Mouse (Mus musculus) embryonic facial prominence, embryonic 11.5 days (tissue): Measurements from ENCODE around the gene Yap1. TPM values are rescaled to one million over a fixed set of nuclear protein-coding genes. Genes with fewer than 3 reads are reported as not detected.

Source experiments
- ATAC-seq: fragments of 200-750 bp; cut with Nextera tagmentation; replicated peaks from 2 replicates; pipeline ENCODE4 v1.8.0; 2017; ENCODE audit warnings: low read depth; ENCODE audit not compliant: insufficient number of reproducible peaks, low FRiP score, low TSS enrichment
- DNase-seq: peaks from one replicate; pipeline ENCODE4 v3.0.0-alpha.2; 2015; ENCODE audit warnings: low spot score
- H3K27ac ChIP-seq: fragments of 300-500 bp; sonication (generic); replicated peaks from 2 replicates; pipeline ENCODE4 v1.5.1; 2014; ENCODE audit warnings: mild to moderate bottlenecking, low read depth, low read length, control low read depth
- H3K27me3 ChIP-seq: fragments of 300-500 bp; sonication (generic); 2 replicates; pipeline ENCODE4 v1.6.1; 2014; ENCODE audit warnings: mild to moderate bottlenecking, low read length, moderate library complexity, mixed read lengths; ENCODE audit not compliant: control insufficient read depth, insufficient read depth
- H3K36me3 ChIP-seq: fragments of 300-500 bp; sonication (generic); replicated peaks from 2 replicates; pipeline ENCODE4 v1.6.1; 2014; ENCODE audit warnings: low read depth, mild to moderate bottlenecking, low read length, moderate library complexity, mixed read lengths; ENCODE audit not compliant: control insufficient read depth, insufficient read depth
- H3K4me1 ChIP-seq: fragments of 300-500 bp; sonication (generic); 2 replicates; pipeline ENCODE4 v1.6.1; 2014; ENCODE audit warnings: low read length, mixed read lengths; ENCODE audit not compliant: control insufficient read depth, insufficient read depth
- H3K4me2 ChIP-seq: fragments of 300-500 bp; sonication (generic); 2 replicates; pipeline ENCODE4 v1.6.1; 2014; ENCODE audit warnings: low read depth, mild to moderate bottlenecking, control low read depth, low read length, moderate library complexity
- H3K4me3 ChIP-seq: fragments of 300-500 bp; sonication (generic); 2 replicates; pipeline ENCODE4 v1.5.1; 2014; ENCODE audit warnings: low read depth, low read length, control low read depth
- H3K9ac ChIP-seq: fragments of 300-500 bp; sonication (generic); replicated peaks from 2 replicates; pipeline ENCODE4 v1.6.1; 2014; ENCODE audit warnings: mild to moderate bottlenecking, control low read depth, low read length
- H3K9me3 ChIP-seq: fragments of 300-500 bp; sonication (generic); replicated peaks from 2 replicates; pipeline ENCODE4 v1.6.1; 2016; ENCODE audit warnings: mild to moderate bottlenecking, low read length, inconsistent platforms, mixed read lengths; ENCODE audit not compliant: control insufficient read depth
- WGBS: fragments of 180-500 bp; shearing (Covaris S2); extraction: QIAGEN DNeasy Blood & Tissue Kit; methylation state at CpG from one replicate; pipeline ENCODE4 v1.1.7; 2014; 5-methylcytosine and 5-hydroxymethylcytosine counted together
- polyA plus RNA-seq: library from polyadenylated mRNA; unstranded; fragments of >200 nt; fragmentation: Nextera tagmentation; extraction: Ambion mirVana; gene quantifications from 2 replicates; pipeline ENCODE4 v1.2.1, GENCODE M21; 2014

The Yap1 gene
- polyA plus RNA-seq, 1 experiment from 2014 or later, result 41.9 TPM

GRCm38 (mm10) chr9:7882304-7882865 is 122.0 kb downstream of the Yap1 start:
- H3K36me3 ChIP-seq, result no peaks in the 10 kb centered on the region
- H3K4me2 ChIP-seq, result no peak overlapping the region
- no peak overlapping the region for H3K4me3 ChIP-seq
- H3K9ac ChIP-seq, result no peak overlapping the region
- WGBS, result 80% methylated on average over 1 of the region's 1 CpGs
- DNase-seq, result no peak
- no peak overlapping the region for H3K27ac ChIP-seq
- H3K4me1 ChIP-seq, result no peaks in the 10 kb centered on the region
- H3K9me3 ChIP-seq, result no peaks in the 10 kb centered on the region
- no peak for ATAC-seq
- H3K27me3 ChIP-seq, result no peaks in the 10 kb centered on the region

Other genes starting within 250 kb of the Yap1 start
- 122 and 128 TPM in 2 replicates for gene Tmem123, start 240.6 kb downstream of the Yap1 start, polyA plus RNA-seq
- gene Birc2, start 167.5 kb downstream of the Yap1 start, polyA plus RNA-seq, result 45.9 and 50.0 TPM in 2 replicates
- gene Birc3, start 131.4 kb downstream of the Yap1 start, polyA plus RNA-seq, result 6.5 and 8.6 TPM in 2 replicates
- 21.0 and 22.8 TPM in 2 replicates for gene Cfap300, start 38.2 kb upstream of the Yap1 start, polyA plus RNA-seq
- gene Cep126, start 129.7 kb upstream of the Yap1 start, polyA plus RNA-seq, result 4.3 and 4.5 TPM in 2 replicates